Mouse (Mus musculus): Measurements from ENCODE around the gene Hbs1l.

DNA sequence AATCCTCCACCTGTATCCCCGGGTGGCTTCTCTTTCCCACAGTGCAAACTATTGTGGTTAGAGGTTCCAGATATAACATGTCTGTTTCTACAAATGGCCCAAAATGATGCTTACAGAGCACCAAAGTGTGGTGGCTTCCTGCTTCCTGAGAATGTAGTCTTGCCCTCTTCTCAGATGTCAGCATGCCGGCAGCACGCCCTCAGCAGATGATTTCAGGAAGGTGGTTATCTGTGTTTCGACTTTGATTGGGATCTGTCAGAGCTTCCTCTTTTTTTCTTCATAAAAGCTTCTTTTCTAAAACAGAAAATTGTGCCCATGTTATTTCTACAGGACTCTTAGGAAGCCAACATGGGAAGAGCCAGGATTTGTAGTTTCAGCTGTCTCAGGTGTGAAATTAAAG lies 67.5 kb downstream of the Hbs1l start:
- peak; percentile 77 for TF ChIP-seq GATA1 (IDR thresholded peaks at IDR 0.05; ENCODE audit: low read depth, low read length)
- TF ChIP-seq CTCF (IDR thresholded peaks at IDR 0.05 in 2 of 3, conservative IDR thresholded peaks at IDR 0.05 in 1 of 3; ENCODE audit: control insufficient read depth in 1 of 3, insufficient read depth in 1 of 3, low read depth in 2 of 3, low read length in 3 of 3, poor library complexity in 1 of 3, severe bottlenecking in 1 of 3), result no peak
- TF ChIP-seq ZMIZ1 (IDR thresholded peaks at IDR 0.05; ENCODE audit: low read depth, low read length), result no peak
- TF ChIP-seq POLR2A (IDR thresholded peaks at IDR 0.05; ENCODE audit: control insufficient read depth in 1 of 2, insufficient read depth in 1 of 2, low read depth in 1 of 2, low read length in 2 of 2, poor library complexity in 1 of 2), result no peak
- TF ChIP-seq NRF1 (IDR thresholded peaks at IDR 0.05; ENCODE audit: insufficient read depth, low read depth, low read length, poor library complexity, severe bottlenecking), result no peak
- no peak for TF ChIP-seq MEF2A (IDR thresholded peaks at IDR 0.05; ENCODE audit: extremely low read depth, insufficient replicate concordance, low read depth, low read length, poor library complexity, severe bottlenecking)
- peak; percentile 26 to 66; a peak in 2 of 4 replicates for TF ChIP-seq EP300 (IDR thresholded peaks at IDR 0.05; ENCODE audit: low read depth in 1 of 2, low read length in 2 of 2)
- TF ChIP-seq JUND (IDR thresholded peaks at IDR 0.05; ENCODE audit: low read depth, low read length), result no peak
- no peak for TF ChIP-seq USF2 (IDR thresholded peaks at IDR 0.05; ENCODE audit: borderline replicate concordance in 1 of 2, insufficient read depth in 1 of 2, low read depth in 1 of 2, low read length in 2 of 2)

All from MEL (cell line).